Mouse (Mus musculus) cerebellum, adult 2 months (tissue): ENCODE measurements around the gene Alg6.

ENCODE experiments used
- CTCF ChIP-seq: fragments of 200-500 bp; IDR thresholded peaks from 2 replicates; pipeline ENCODE4 v1.5.1; 2011; ENCODE audit warnings: low read depth, mild to moderate bottlenecking, control low read depth, low read length, moderate library complexity, borderline replicate concordance; ENCODE audit not compliant: insufficient read depth
- POLR2A ChIP-seq: fragments of 200-500 bp; IDR thresholded peaks from 2 replicates; pipeline ENCODE4 v1.6.1; 2011; ENCODE audit warnings: low read length, control low read depth, borderline replicate concordance; ENCODE audit not compliant: insufficient read depth

DNA sequence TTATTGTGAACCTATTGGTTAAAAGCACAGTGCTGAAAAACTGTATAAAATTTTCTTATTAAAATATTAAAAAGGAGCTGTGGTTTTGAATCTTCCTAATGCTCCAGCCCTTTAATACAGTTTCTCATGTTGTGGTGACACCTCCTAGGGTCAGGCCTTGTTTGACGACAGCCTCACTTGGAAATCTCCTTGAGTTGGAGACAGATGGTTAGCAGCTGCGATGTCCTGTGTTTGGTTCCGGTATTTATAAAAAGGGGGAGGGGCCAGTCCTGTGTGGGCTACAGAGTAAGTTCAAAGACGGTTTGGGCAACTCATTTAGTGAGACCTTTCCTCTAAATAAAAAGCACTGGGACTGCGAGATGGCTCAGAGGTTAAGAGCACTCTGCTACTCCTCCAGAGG is 29.2 kb upstream of the Alg6 start:
- TF ChIP-seq POLR2A (no peak), CTCF (no peak)
